Mouse (Mus musculus): ENCODE data around the gene Nkain2.
"Not testable (repeated sequence)": the region's sequence is repeated elsewhere in the genome, so short reads cannot be mapped to it uniquely, and the experiment has no call there.

Gene Nkain2

GRCm38 (mm10) chr10:32060396-32060795 is 829.9 kb downstream of the Nkain2 start:
- DNase-seq (ENCODE audit: extremely low read depth, low read depth), result no peak

- DNase-seq (ENCODE audit: extremely low read depth, low read depth), result no peak
Measured at GRCm38 (mm10) chr10:32058251-32058650, 832.0 kb downstream of the Nkain2 start.

GRCm38 (mm10) chr10:32052546-32053295 is 837.5 kb downstream of the Nkain2 start:
- DNase-seq (ENCODE audit: extremely low read depth, low read depth), result no peak

DNA sequence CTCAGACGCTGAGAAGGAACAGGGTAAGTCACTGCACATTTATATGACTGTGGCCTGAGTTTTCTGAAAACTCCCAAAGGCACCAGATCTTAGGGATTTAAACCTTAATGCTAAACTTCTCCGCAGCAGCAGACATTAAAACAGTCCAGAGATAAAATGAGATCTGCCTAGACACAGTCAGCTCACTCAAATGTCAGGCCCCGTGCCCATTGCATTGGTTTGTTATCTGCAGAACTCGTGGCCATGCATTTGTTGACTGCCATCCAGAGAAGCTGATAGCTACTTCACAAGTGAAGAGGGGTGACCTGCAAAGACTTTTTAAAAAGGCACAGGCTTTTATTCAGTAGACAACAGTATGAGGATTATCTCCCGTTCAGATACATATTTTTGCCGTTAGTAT is 838.2 kb downstream of the Nkain2 start:
- DNase-seq (ENCODE audit: extremely low read depth, low read depth), result no peak

- no peak for DNase-seq (ENCODE audit: extremely low read depth, low read depth)
Measured at GRCm38 (mm10) chr10:32029996-32030395, 860.3 kb downstream of the Nkain2 start.

DNA sequence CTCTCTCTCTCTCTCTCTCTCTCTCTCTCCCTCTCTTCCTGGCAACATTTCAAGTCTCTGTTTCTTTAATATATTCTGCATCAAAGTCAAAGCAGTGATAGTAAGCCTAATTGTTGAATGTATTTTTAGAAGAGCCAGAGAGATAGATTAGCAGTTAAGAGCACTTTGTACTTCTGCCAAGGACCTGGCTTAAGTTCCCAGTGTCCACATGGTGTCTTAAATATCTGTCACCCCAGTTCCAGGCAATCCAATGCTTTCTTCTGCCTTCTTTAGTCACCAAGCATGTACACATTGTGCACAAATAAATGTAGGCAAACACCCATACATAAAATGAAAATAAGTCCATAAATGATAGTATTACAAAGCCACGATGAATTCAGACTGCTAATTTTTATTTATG is 871.9 kb downstream of the Nkain2 start:
- no peak for DNase-seq (ENCODE audit: extremely low read depth, low read depth)

DNA sequence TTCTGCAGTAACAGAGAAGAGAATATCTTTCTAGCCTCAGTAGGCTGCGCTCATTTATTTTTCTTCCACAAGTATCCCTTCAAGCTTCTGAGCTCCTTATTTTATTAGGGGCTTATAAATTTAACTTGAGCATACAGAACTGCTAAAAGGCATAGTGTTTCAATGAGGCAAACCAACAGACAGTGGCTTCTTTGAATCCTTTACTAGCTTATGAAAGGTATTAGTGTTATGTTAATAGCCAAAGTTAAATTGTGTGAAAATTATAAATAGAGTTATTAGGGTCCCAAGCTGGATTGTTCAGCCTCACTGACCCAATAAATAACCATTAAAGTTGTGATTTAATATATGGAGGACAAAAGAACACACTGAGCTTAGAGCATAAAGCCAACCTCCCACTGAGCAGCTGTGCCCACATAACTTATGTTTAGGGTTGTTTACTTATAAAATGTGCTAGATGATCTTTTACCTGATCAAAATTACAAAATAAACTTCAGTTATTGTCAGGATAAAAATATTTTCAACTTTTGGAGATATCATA is 889.0 kb downstream of the Nkain2 start:
- DNase-seq (ENCODE audit: extremely low read depth, low read depth), result no peak

GRCm38 (mm10) chr10:31993205-31993604 is 897.1 kb downstream of the Nkain2 start:
- no peak for DNase-seq (ENCODE audit: extremely low read depth, low read depth)

GRCm38 (mm10) chr10:31978387-31978786 is 911.9 kb downstream of the Nkain2 start:
- DNase-seq (ENCODE audit: extremely low read depth, low read depth), result no peak

DNA sequence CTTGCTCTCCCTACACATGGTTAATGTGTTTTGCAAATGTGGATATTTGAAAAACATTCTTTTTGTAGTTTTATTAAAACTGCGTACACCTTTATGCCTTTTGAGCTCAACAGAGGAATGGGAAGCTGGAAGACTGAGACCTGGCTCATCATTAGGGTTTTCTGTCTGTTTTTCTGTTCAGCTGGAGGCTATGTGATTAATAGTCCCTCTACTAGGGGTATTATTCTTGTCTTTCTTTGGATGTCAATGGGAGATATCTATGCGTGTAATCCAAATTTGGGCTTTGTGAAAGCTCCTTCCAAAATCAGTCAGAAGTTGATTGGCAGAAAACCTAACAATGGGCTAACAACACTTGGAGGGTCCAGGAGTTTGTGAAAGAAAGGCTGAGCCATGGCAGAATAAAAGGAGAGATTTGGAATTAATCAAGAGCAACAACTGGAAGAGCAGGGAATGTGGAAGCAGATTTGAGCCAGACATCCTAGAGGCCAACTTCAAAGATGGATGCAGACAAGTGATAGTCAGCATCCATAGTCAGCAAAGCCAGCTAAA is 943.0 kb downstream of the Nkain2 start:
- DNase-seq (ENCODE audit: extremely low read depth, low read depth), result no peak

- DNase-seq (ENCODE audit: extremely low read depth, low read depth), result no peak
Measured at GRCm38 (mm10) chr10:31931961-31932360, 958.3 kb downstream of the Nkain2 start.

DNA sequence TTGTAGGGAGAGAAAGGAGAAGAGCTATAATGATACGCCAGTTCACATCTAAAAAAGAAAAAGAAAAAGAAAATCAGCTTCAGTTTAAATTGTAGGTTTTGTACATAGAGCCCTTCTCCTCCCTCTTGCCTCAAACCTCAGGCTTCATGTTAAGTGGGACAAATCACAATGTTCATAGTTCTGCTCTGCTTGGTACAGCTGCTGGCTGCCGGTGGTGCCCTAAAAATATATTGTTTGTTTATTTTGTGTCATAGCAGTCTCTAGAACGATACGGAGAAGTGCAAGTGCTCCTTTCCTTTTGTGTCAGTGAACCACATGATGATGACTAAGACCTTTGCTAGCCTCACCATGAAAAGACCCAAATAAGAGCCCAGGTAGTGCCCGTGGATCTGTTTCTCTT is 962.6 kb downstream of the Nkain2 start:
- no peak for DNase-seq (ENCODE audit: extremely low read depth, low read depth)

DNA sequence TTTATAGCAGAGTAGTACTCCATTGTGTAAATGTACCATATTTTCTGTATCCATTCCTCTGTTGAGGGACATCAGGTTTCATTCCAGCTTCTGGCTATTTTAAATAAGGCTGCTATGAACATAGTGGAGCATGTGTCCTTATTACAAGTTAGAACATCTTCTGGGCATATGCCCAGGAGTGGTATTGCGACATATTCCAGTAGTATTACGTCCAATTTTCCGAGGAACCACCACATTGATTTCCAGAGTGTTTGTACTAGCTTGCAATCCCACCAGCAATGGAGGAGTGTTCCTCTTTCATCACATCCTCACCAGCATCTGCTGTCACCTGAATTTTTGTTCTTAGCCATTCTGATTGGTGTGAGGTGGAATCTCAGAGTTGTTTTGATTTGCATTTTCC is 969.4 kb downstream of the Nkain2 start:
- DNase-seq (ENCODE audit: extremely low read depth, low read depth), result not testable (repeated sequence)

GRCm38 (mm10) chr10:31907488-31907887 is 982.8 kb downstream of the Nkain2 start:
- no peak for DNase-seq (ENCODE audit: extremely low read depth, low read depth)

DNA sequence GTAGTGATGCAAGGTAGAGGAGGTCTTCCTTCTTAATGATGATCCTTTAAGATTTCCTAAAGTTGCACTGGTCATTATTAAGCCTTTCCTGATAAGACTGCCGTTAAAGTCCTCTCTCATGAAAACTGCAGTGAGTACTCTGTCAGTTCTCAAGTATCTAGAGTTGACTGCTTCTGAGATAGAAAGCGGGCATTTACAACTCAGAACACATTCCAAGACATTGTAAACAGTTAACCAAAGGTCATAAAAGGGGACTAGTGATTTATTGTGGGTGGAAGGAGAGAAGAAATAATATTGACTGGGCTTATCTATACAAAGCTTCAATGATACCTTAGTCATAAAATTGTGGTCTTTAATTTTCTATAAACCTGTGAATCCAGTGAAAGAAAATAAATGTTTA is 990.8 kb downstream of the Nkain2 start:
- no peak for DNase-seq (ENCODE audit: extremely low read depth, low read depth)

DNA sequence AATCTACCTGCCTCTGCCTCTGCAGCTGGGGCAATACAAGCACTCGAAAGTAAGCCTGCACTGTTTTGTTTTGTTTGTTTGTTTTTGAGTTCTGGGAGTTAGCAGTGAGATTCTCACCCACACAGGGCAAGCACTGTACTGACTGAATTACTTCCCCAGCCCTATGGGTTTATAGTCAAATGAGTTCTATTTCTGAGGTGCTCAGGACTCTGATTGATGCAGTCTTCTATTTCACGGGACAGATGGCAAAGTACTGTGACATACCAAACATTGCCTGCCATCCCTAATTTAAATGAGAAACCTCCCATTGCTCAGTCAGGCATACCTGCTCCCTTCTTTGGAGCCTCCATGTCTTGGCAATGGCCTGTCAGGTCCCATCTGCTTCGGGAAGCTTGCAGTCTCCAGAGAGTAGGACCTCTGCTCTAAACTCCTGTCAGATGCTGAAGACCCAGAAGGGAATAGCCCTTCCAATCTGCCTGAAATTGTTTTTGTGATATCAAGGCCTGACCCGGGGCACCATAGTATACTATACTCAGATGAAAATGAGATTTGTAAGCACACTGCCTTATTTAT is 1016.9 kb downstream of the Nkain2 start:
- no peak for DNase-seq (ENCODE audit: extremely low read depth, low read depth)

- DNase-seq (ENCODE audit: extremely low read depth, low read depth), result no peak
Measured at GRCm38 (mm10) chr10:31868275-31868674, 1022.0 kb downstream of the Nkain2 start.

- DNase-seq (ENCODE audit: extremely low read depth, low read depth), result no peak
Measured at GRCm38 (mm10) chr10:31827041-31827440, 1063.2 kb downstream of the Nkain2 start.

DNA sequence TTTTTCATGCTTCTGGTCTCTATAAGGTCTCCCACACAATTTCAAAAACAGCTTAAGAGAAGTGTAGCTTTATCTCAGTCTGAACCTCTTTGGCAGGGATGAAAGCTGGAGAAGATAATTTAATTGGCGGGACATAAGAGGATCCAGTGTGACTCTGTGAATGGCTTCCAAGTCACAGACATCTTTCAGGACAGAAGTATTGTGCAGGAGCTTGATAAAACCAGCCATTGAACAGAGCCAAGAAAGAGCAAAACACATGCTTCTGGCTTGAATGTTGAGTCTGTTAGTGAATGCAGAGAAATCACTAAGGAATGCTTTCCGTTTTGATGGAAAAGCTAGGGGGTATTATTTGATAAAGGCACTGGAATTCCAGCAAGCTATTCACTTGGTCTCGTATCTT is 1077.7 kb downstream of the Nkain2 start:
- DNase-seq (ENCODE audit: extremely low read depth, low read depth), result no peak

DNA sequence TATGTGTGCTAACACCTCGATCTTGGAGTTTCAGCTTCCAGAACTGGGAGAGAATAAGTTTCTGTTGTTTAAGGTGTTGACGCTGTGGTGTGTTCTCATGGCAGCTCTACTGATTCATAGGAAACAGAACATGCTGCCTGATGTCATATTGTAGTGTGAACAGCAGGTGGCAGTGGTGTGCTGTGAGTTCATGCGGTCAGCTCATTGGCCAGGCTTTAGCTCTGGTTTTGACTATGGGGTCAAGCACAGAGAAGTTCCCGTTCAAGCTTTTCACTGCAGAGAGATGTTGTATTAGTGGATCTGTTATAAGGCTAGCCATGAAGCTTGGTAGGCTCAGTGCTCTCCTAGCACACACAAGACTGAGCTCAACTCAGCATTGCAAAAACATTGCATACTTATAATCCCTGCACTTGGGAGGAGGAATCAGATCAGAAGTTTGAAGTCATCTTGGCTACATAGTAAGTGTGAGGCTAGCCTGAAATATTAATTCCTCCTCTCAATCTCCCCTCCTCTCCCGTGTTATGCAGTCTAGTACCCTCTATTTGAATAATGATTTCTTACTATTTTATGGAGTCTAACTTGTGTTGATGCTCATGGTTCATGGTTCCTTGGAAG is 1147.7 kb downstream of the Nkain2 start:
- no peak for DNase-seq (ENCODE audit: extremely low read depth, low read depth)

GRCm38 (mm10) chr10:31728036-31728435 is 1162.2 kb downstream of the Nkain2 start:
- no peak for DNase-seq (ENCODE audit: extremely low read depth, low read depth)

GRCm38 (mm10) chr10:31647270-31647669 is 1243.0 kb downstream of the Nkain2 start:
- no peak for DNase-seq (ENCODE audit: extremely low read depth, low read depth)

Measured in MEL-GATA-1-ER (cell line).